Mouse (Mus musculus): ENCODE measurements around the gene Etl4. TPM values are rescaled to one million over a fixed set of nuclear protein-coding genes. Genes with fewer than 3 reads are reported as not detected.
A peak's percentile ranks its signal among the peaks of the same experiment; 100 is the strongest.
"Not testable (repeated sequence)": the region's sequence is repeated elsewhere in the genome, so short reads cannot be mapped to it uniquely, and the experiment has no call there.

Gene Etl4
- polyA plus RNA-seq, 1 experiment from 2014 or later: 77.7 TPM

DNA sequence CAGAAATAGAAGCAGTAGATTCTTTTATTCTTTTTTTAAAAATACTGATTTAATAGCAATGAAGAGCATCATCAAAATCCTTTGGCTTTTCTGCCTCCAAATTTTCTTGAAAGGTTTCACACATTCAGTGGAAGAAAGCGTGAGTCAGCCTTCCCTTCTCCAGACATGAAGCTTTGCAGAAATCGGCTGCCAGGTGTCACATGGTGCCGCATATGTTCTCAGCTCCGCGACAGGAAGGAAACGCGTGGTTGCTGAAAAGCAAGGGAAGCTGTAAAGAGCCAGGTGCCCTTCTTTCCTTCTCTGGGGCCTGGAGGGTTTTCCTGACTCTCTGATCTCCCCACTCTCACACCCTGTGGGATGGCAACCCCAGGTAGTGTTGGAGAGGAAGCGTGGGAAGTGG is 383.8 kb downstream of the Etl4 start:
- TF ChIP-seq CTCF (IDR thresholded peaks at IDR 0.05): no peak
- H3K27me3 ChIP-seq: no peaks in the 10 kb centered on the region
- in situ Hi-C loops (cut with MboI; ENCODE audit: low pct_unique_long_range_greater_than_20kb): loop anchor here (5.0 kb wide), 1 partner anchor 44 kb away; no protein-coding TSS in a partner anchor
- POLR2A ChIA-PET: interaction anchor here (0.6 kb wide), 1 partner anchor 44 kb away, joined by 5 read pairs; no protein-coding TSS in a partner anchor
- ATAC-seq (no peak), DNase-seq (ENCODE audit: low read depth, low spot score) (no peak)
- CTCF ChIA-PET: interaction anchor here (1.1 kb wide), 1 partner anchor 9 kb away, joined by 4 read pairs; no protein-coding TSS in a partner anchor

DNA sequence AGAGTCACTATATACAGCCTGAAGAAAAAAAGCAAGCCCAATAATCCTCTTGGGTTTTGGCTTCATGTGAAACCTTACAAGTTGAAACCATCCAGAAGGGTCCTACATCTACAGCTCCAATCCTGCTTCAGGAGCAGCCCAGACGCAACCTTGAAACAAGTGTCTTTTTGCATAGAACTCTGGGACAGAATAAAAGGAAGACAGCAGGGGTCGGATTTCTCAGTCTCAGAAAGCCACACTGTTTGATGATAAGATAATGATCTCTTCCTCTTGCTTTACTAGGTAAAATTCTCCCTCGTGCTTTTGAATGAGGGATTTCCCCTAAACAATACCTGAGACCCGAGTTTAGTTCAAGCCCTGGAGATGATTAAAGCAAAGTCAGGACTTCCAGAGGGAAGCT is 385.0 kb downstream of the Etl4 start:
- DNase-seq (ENCODE audit: low read depth, low spot score) (no peak), ATAC-seq (no peak)
- no peaks in the 10 kb centered on the region for H3K27me3 ChIP-seq
- ChIA-PET POLR2A (no interaction called here), CTCF (interaction anchor here (1.1 to 1.3 kb wide), 2 partner anchors 15 to 24 kb away, joined by 3 read pairs; no protein-coding TSS in a partner anchor)
- TF ChIP-seq CTCF (IDR thresholded peaks at IDR 0.05): no peak
- in situ Hi-C loops (cut with MboI; ENCODE audit: low pct_unique_long_range_greater_than_20kb): loop anchor here (5.0 kb wide), 1 partner anchor 43 kb away; no protein-coding TSS in a partner anchor

DNA sequence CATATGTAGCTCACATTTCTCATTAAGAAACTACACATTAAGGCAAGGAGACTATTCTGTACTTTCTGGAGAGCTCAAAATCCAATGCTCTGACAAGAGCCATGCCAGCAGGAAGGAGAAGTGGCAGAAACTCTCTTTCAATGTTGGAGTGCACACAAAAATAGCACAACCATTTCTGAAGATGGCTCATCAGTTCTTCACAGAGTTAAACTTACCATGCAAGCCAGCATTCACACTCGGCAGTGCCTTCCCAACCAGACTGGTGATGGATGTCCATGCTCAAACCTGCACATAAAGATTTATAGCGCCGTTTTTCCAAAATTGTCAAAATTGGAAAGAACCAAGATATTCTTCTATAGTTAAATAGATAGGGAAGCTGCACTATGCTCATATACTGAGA is 392.9 kb downstream of the Etl4 start:
- ChIA-PET CTCF (interaction anchor here (0.9 to 1.5 kb wide), 2 partner anchors 9 to 13 kb away, joined by 4 read pairs; no protein-coding TSS in a partner anchor), POLR2A (no interaction called here)
- no peak for TF ChIP-seq CTCF (IDR thresholded peaks at IDR 0.05)
- in situ Hi-C loops (cut with MboI; ENCODE audit: low pct_unique_long_range_greater_than_20kb): no loop called here
- no peak for ATAC-seq
- no peaks in the 10 kb centered on the region for H3K27me3 ChIP-seq
- no peak for DNase-seq (ENCODE audit: low read depth, low spot score)

DNA sequence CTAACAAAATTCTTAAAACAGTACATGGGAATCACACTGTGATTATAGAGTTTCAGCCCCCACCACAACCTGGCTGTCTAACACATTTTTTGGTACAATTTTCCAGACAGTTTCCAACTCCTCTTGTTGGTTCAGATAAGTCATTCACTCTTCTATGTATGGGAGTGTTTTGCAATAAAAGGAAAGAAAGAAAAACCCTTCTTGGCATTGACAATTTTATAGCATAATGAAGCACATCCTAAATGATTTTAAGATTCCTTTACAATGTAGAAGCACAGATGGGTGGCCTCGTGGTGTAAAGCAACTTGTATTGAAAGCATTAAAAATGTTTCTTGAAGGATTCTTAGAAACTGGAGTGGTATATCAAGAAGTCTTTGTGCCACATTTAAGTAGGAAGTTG is 415.4 kb downstream of the Etl4 start:
- DNase-seq (ENCODE audit: low read depth, low spot score): no peak

DNA sequence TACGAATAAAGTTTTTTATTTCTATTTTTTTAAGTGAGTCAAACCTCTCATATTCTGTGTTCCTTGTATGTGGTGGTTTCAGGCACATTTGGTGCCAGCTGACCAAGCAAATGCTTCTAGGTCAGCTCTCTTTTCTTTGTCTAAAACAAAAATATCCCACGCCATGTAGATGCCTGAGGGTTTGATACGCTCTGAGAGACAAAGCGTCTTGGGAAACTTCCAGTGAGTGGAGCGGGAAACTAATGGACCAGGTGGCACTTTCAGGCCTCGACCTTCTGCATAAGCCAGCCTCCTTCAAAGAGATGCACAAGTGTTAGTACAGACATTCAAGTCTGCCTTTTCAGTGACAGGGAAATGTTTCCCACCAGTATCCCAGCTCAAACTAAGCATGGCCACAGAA is 426.6 kb downstream of the Etl4 start:
- POLR2A ChIA-PET: no interaction called here
- ATAC-seq (no peak), DNase-seq (ENCODE audit: low read depth, low spot score) (no peak)
- TF ChIP-seq CTCF (IDR thresholded peaks at IDR 0.05): no peak
- in situ Hi-C loops (cut with MboI; ENCODE audit: low pct_unique_long_range_greater_than_20kb): loop anchor here (5.0 kb wide), 1 partner anchor 44 kb away; no protein-coding TSS in a partner anchor
- H3K27me3 ChIP-seq: no peaks in the 10 kb centered on the region
- CTCF ChIA-PET: interaction anchor here (0.7 kb wide), 1 partner anchor 106 kb away, joined by 3 read pairs; no protein-coding TSS in a partner anchor

More for the DNA sequence above, 415.4 kb downstream of the Etl4 start:
- CTCF ChIA-PET: no interaction called here
- H3K27me3 ChIP-seq: no peaks in the 10 kb centered on the region
- in situ Hi-C loops (cut with MboI; ENCODE audit: low pct_unique_long_range_greater_than_20kb): no loop called here
- POLR2A ChIA-PET: no interaction called here
- no peak for TF ChIP-seq CTCF (IDR thresholded peaks at IDR 0.05)
- no peak for ATAC-seq

DNA sequence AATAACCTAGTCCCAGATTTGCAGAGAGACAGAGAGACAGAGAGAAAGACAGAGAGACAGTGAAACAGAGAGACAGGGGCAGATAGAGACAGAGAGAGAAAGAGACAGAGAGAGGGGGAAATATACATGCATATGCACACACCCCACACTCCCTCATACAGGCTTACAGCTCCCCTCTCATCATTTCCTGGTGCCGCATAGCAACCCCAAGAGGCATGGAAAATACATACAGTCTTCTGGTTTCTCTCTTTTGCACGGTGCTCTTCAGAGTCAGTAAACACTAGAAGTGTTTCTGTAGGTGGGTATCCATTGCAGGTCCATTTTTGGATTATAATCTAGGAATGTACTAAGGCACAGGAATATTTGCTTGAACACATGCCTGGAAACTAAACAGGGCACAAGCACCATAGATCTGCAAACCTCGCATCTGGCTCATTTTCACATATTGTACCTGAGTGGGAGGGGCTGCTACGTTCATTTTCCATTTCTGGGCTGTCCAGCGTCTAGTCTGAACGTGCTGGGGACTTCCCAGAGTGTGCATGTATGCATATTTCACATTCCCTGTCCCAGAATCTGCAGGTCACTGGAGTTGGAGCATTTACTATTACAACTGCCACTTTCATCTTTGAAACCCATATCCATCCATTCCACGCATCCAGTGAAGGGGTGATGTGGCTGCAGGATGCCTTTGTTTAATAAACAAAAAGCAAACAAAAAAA is 429.6 kb downstream of the Etl4 start:
- ChIA-PET CTCF (interaction anchor here (1.4 kb wide), 1 partner anchor 9 kb away, joined by 3 read pairs; no protein-coding TSS in a partner anchor), POLR2A (no interaction called here)
- no peaks in the 10 kb centered on the region for H3K27me3 ChIP-seq
- ATAC-seq: peak; percentile 67
- no peak for TF ChIP-seq CTCF (IDR thresholded peaks at IDR 0.05)
- DNase-seq (ENCODE audit: low read depth, low spot score): no peak
- in situ Hi-C loops (cut with MboI; ENCODE audit: low pct_unique_long_range_greater_than_20kb): loop anchor here (5.0 kb wide), 1 partner anchor 47 kb away; no protein-coding TSS in a partner anchor

DNA sequence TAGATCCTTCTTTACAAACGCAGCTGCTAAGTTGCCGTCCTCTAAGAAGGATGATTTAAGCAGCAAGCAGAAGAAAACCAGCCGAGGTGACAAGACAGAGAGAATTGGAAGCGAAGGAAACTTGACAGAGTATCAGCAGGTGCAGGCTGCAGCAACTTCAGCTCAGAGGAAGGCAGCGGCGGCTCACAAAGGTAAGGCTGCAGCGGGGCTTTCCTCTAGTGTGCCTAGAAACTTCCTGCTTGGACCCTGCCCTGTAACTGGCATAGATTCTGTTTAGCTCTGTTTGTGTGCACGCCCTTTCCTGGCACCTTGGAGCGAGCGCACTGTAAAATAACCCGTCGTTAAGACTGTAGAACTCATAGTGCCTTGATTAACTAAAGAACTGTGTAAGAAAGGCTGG is 430.3 kb downstream of the Etl4 start:
- H3K27me3 ChIP-seq: no peaks in the 10 kb centered on the region
- POLR2A ChIA-PET: no interaction called here
- in situ Hi-C loops (cut with MboI; ENCODE audit: low pct_unique_long_range_greater_than_20kb): loop anchor here (5.0 to 10.0 kb wide), 3 partner anchors 48 to 315 kb away; no protein-coding TSS in a partner anchor
- no peak for DNase-seq (ENCODE audit: low read depth, low spot score)
- CTCF ChIA-PET: interaction anchor here (1.4 kb wide), 1 partner anchor 9 kb away, joined by 3 read pairs; no protein-coding TSS in a partner anchor
- ATAC-seq: peak; percentile 62
- TF ChIP-seq CTCF (IDR thresholded peaks at IDR 0.05): no peak

DNA sequence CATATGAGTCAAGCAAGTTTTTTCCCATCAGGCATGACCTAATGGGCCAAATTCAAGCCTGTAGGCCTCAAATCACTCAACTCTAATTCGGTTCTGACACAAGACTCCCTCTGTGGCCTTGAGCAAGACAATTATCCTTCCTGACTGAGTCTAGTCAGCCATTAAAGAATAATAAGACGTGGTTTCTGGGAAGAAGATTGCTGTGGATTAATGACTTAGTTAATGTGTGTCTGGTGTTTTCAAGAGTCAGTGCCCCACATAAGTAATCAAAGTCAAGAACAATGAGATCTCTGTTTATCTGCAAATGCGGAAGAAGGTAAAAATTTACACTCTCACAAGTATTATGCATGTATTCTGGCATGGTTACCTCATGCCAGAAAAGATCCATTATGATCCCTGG is 437.3 kb downstream of the Etl4 start:
- DNase-seq (ENCODE audit: low read depth, low spot score): peak; percentile 89
- CTCF ChIA-PET: no interaction called here
- in situ Hi-C loops (cut with MboI; ENCODE audit: low pct_unique_long_range_greater_than_20kb): loop anchor here (5.0 to 10.0 kb wide), 3 partner anchors 75 to 308 kb away; no protein-coding TSS in a partner anchor
- peak; percentile 90 for ATAC-seq
- POLR2A ChIA-PET: no interaction called here
- H3K27me3 ChIP-seq: no peaks in the 10 kb centered on the region
- no peak for TF ChIP-seq CTCF (IDR thresholded peaks at IDR 0.05)

DNA sequence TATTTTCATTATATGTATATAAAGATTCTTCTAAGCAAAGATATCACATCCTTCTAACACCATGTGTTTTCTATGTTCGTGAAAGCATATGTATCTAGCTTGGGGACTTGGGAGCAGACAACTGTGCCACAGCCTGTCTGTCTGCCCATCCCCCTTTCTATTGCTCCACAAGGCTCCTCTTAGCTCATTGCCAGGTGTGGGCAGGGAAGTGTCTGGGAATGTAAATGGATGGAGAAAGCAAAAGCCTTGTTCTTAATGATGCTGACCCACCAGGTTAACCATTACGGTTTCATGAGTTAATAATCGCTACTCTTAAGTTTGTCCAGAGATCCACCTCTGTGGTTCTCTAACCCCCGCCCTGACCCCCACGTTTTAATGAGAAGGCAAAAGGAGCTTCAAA is 439.7 kb downstream of the Etl4 start:
- ChIA-PET CTCF (interaction anchor here (1.0 to 1.5 kb wide), 2 partner anchors 9 to 72 kb away, joined by 3 to 4 read pairs; no protein-coding TSS in a partner anchor), POLR2A (interaction anchor here (0.7 kb wide), 1 partner anchor 44 kb away, joined by 3 read pairs; no protein-coding TSS in a partner anchor)
- DNase-seq (ENCODE audit: low read depth, low spot score) (peak; percentile 77), ATAC-seq (no peak)
- no peak for TF ChIP-seq CTCF (IDR thresholded peaks at IDR 0.05)
- in situ Hi-C loops (cut with MboI; ENCODE audit: low pct_unique_long_range_greater_than_20kb): loop anchor here (5.0 to 10.0 kb wide), 3 partner anchors 73 to 306 kb away; no protein-coding TSS in a partner anchor
- no peaks in the 10 kb centered on the region for H3K27me3 ChIP-seq

DNA sequence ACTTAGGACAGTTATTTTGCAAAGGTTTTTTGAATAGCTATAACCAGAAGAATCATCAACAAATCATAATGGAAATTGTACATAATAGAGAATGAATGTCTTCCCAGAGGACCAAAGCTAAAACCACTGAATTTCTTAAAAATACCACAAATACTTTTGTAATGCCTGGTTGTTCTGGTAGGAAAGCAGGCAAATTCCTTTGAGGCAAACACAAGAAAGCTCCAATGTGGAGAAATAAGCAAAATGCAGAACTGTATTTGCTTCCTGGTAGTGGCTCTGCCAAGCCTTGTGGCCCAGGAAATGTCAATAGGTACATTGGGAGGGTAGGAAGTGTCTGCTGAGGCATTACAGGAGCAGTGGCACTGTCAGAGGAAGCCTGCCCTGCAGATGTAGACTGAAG is 443.2 kb downstream of the Etl4 start:
- no peak for TF ChIP-seq CTCF (IDR thresholded peaks at IDR 0.05)
- CTCF ChIA-PET: interaction anchor here (1.0 kb wide), 2 partner anchors 28 to 52 kb away, joined by 3 read pairs; no protein-coding TSS in a partner anchor
- POLR2A ChIA-PET: no interaction called here
- in situ Hi-C loops (cut with MboI; ENCODE audit: low pct_unique_long_range_greater_than_20kb): no loop called here
- ATAC-seq (peak; percentile 68), DNase-seq (ENCODE audit: low read depth, low spot score) (no peak)
- no peaks in the 10 kb centered on the region for H3K27me3 ChIP-seq

DNA sequence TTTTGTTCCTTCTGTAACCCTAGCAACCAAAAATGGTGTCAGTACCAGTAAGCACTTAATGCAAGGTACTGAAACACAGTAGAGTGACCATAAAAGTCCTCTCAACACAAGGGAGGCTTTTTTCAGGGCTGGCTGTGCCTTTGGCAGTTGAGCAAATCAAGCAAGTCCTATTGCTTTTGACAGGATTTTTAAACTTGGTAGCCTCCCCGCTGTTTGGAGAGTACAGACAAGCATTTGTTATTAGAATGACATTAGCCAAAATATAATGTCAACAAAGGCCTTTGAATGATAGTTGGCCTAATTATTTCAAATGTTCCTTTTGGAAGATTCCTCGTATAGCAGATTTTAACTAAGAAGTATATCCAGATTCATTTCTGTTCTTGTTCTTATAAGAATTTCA is 467.4 kb downstream of the Etl4 start:
- ChIA-PET POLR2A (interaction anchor here (0.9 kb wide), 1 partner anchor 274 kb away, joined by 4 read pairs; no protein-coding TSS in a partner anchor), CTCF (no interaction called here)
- no peaks in the 10 kb centered on the region for H3K27me3 ChIP-seq
- DNase-seq (ENCODE audit: low read depth, low spot score) (no peak), ATAC-seq (no peak)
- in situ Hi-C loops (cut with MboI; ENCODE audit: low pct_unique_long_range_greater_than_20kb): no loop called here
- TF ChIP-seq CTCF (IDR thresholded peaks at IDR 0.05): no peak

DNA sequence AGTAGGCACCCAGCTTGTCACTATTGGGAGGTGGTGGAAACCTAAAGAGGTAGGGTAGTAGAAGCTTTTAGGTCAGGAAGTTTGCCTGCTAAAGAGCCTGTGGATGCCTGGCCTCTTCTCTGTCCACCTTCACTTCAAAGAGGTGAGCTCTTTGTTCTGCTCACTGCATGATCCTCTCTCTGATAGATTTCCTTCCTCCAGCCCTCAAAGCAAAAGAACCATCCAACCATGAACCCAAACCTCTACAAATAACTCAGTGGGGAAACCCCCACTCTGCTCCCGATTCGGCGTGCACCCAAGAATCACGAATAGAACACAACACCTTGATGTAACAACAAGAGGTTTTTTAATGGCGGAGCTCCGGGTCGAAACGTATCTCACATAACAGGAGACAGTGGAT is 471.3 kb downstream of the Etl4 start:
- POLR2A ChIA-PET; ATAC-seq; DNase-seq (ENCODE audit: low read depth, low spot score); in situ Hi-C loops (cut with MboI; ENCODE audit: low pct_unique_long_range_greater_than_20kb); H3K27me3 ChIP-seq: not testable (repeated sequence)
- CTCF ChIA-PET: interaction anchor here (1.2 to 2.3 kb wide), 4 partner anchors 10 to 34 kb away, joined by 3 to 17 read pairs (median 3); no protein-coding TSS in a partner anchor

Data from Patski (cell line).